Mouse (Mus musculus) layer of hippocampus, adult 8-10 months (tissue): Measurements from ENCODE around the gene Celsr3. TPM values are rescaled to one million over a fixed set of nuclear protein-coding genes. Genes with fewer than 3 reads are reported as not detected.

Experiments
- DNase-seq, 2 experiments: peaks; one replicate each; pipeline ENCODE4 v3.0.0; 2022; ENCODE audit warnings: low spot score in 2 of 2
- microRNA-seq, 2 experiments: library from miRNA; unstranded; fragments of <30 nt; microRNA quantifications; one replicate each; pipeline ENCODE4 v1.2.0; 2022
- total RNA-seq, 4 experiments: library from RNA; stranded (reverse); gene quantifications; 2 replicates each; pipeline ENCODE4 v1.2.4; 2022

The Celsr3 gene
- total RNA-seq, 4 experiments from 2014 or later = 52.5 to 77.9 (median 69.6) TPM

DNA sequence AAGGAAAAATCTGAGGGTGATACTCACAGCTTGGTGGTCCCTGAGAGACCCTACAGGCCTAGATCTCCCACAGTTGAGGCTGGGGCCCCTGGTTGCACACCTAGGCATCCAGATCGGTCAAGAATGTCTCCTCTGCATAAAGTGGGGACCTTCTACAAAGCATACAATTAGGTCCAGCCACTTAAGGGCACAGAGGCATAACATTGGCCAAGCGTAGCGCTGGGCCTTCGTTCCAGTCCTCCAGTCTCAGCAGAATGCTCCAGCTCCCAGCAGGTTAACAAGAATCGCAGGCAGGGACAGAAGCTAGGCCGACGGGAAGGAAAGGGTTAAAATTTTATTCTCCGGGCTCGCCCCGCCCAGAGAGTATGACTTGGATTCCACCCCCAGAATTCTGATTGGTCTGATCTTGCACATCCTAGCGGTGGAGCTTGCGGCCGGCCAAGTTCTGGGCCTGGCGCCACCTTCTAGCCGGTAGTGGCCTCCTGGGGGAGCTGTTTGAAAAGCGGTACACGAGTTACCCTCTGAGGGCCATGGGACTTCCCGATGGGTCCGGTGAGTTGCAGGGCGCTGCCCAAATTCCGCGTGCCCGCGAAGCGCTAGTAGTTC lies 27.6 kb downstream of the Celsr3 start:
- peak; percentile 93 to 94 for DNase-seq

DNA sequence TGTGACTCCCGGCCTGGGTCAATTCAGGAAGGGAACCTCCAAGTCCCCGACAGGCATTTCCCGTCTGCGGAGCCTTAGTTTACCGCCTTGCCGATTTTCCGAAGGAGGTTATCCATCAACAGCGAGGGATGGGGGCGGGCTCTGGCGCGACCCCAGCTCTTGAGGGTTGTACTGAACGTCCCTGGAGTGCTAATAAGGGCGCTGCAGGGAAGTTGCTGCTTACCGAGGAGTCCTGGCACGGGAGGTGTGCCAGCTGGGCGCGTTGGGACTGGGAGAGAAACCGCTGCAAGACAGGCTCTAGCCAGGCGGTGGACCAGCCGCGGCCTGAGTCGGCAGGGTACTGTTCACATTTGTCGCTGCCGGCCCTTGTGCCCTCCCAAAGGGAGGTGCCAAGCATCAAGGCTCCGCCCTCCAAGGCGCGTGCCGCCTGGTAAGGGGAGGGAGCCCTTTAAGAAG lies 28.1 kb downstream of the Celsr3 start:
- DNase-seq = peak; percentile 84 to 86

DNA sequence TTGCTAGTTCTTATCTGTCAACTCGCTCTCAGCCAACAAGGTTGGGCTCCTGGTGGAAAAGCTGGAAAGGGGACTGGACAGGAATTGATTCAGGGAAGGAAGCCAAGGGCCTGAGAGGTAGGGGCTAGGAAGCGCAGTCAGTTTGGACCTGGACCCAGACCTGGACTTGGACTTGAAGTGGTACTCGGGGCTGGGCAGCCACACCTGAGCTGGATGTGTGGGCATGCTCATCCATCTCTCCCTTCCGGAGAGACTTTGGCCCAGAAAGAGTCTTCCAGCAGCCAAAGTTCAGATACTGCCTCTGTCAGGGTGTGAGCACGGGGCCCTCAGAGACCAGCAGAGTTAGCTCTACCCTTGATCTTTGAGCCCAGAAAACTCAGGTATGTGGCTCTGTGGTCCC lies 29.2 kb downstream of the Celsr3 start:
- no peak for DNase-seq

DNA sequence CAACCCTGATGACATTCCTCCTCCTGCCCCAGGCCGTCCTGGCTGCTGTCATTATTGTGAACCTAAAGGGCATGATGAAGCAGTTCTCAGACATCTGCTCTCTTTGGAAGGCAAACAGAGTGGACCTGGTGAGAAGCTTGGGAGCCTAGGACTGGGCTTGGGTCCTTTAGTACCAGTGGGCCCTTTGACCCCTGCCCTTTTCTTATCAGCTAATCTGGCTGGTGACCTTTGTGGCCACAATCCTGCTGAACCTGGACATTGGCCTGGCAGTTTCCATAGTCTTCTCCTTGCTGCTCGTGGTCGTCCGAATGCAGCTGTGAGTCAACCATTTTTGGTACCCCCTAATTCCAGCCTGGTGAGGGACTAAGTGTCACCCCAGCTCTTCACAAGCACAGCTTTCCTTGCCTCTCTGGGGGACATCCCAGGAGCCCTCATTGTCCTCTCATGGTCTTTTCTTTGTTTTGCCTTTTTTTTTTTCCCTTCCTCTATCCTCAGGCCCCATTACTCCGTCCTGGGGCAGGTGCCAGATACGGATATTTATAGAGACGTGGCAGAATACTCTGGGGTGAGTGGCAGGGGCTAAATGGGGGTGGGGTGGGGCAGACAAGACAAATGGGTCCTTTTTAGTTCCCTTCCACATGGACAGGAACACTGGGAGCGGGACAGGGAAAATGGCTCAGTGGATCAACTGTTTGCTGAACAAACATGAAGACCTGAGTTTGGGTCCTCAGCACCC lies 32.8 kb downstream of the Celsr3 start:
- no peak for DNase-seq

Small RNAs within 50 kb of the gene (microRNA-seq; reads per million reads assigned to microRNA genes)
- gene Gm23156 = 0 reads per million in 2 experiments

Other genes starting within 250 kb of the Celsr3 start
- 100 to 1,000 TPM; 123 to 146 (median 129) TPM for gene Wdr6, start 247.6 kb upstream of the Celsr3 start, total RNA-seq
- 10 to 100 TPM; 92.9 to 99.1 (median 97.8) TPM for gene P4htm, start 228.7 kb upstream of the Celsr3 start, total RNA-seq
- 10 to 100 TPM; 49.4 to 60.4 (median 54.9) TPM for gene Arih2, start 176.9 kb upstream of the Celsr3 start, total RNA-seq
- gene Slc25a20, start 164.2 kb upstream of the Celsr3 start, total RNA-seq = 10 to 100 TPM; 14.3 to 17.4 (median 16.6) TPM
- gene Prkar2a, start 137.0 kb upstream of the Celsr3 start, total RNA-seq = 10 to 100 TPM; 41.1 to 58.2 (median 50.9) TPM
- 100 to 1,000 TPM; 195 to 221 (median 213) TPM for gene Ip6k2, start 42.5 kb upstream of the Celsr3 start, total RNA-seq
- gene Nckipsd, start 18.0 kb upstream of the Celsr3 start, total RNA-seq = 10 to 100 TPM; 70.0 to 74.4 (median 73.5) TPM
- 10 to 100 TPM; 17.0 to 22.2 (median 20.2) TPM for gene Slc26a6, start 27.0 kb downstream of the Celsr3 start, total RNA-seq
- gene Tmem89, start 88.3 kb downstream of the Celsr3 start, total RNA-seq = under 1 TPM in 1 of 4 experiments, not detected in 3; 0.78 TPM
- gene Uqcrc1, start 110.3 kb downstream of the Celsr3 start, total RNA-seq = 100 to 1,000 TPM; 343 to 352 (median 351) TPM
- 1 to 10 TPM; 1.9 to 4.3 (median 3.9) TPM for gene Col7a1, start 127.3 kb downstream of the Celsr3 start, total RNA-seq
- gene Ucn2, start 159.7 kb downstream of the Celsr3 start, total RNA-seq = under 1 TPM in 2 of 4 experiments, not detected in 2; 0.45 to 0.55 TPM
- 10 to 100 TPM; 11.5 to 15.8 (median 15.4) TPM for gene Pfkfb4, start 165.5 kb downstream of the Celsr3 start, total RNA-seq
- 10 to 100 TPM; 56.6 to 94.6 (median 77.2) TPM for gene Shisa5, start 212.2 kb downstream of the Celsr3 start, total RNA-seq
- gene Trex1, start 233.4 kb downstream of the Celsr3 start, total RNA-seq = 10 to 100 TPM; 13.7 to 18.3 (median 16.4) TPM
- 10 to 100 TPM; 26.3 to 31.2 (median 28.3) TPM for gene Atrip, start 247.8 kb downstream of the Celsr3 start, total RNA-seq